Mouse (Mus musculus) left cerebral cortex, postnatal 36 days (tissue): Measurements from ENCODE around the gene Homer2. TPM values are rescaled to one million over a fixed set of nuclear protein-coding genes. Genes with fewer than 3 reads are reported as not detected.

Source experiments
- DNase-seq, 2 experiments: peaks; one replicate each; pipeline ENCODE4 v3.0.0; 2021 to 2022; ENCODE audit warnings: low spot score in 2 of 2, mixed read lengths in 1 of 2
- intact Hi-C: fragments of 180-260 bp; cut with DNase I; formaldehyde crosslinking; loops from one replicate; pipeline ENCODE4 v1.15.1; 2025
- total RNA-seq, 2 experiments: library from RNA; stranded (reverse); gene quantifications; 2 replicates each; pipeline ENCODE4 v1.2.3; 2021

Homer2 gene
- total RNA-seq, 2 experiments from 2014 or later, result 64.3 to 73.2 TPM

GRCm38 (mm10) chr7:81570752-81571107 is 136.6 kb downstream of the Homer2 start:
- intact Hi-C loops, result loop anchor here (2.0 to 10.0 kb wide), 3 partner anchors 48 to 204 kb away; partner anchors contain the start of gene Cpeb1
- DNase-seq, result no peak

GRCm38 (mm10) chr7:81570271-81570670 is 137.1 kb downstream of the Homer2 start:
- DNase-seq, result no peak

DNA sequence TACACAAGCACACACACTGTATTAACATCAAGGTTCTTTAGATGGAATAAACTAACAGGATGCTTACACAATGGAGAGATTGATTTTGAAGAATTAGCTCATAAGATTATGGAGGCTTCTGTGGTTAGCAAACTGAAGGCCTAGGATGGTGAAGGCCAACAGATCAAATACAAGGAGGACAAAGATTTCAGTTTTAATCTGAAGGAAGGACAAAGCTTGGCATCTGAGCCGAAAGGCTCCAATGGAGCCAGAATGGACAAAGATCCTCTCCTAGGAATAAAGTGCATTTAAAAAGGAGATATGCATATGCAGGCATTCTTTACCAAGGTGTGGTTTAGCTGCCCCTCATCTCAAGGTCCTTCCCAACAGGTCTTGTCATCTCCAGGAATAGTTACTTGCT is 137.5 kb downstream of the Homer2 start:
- intact Hi-C loops, result loop anchor here (2.0 to 10.0 kb wide), 3 partner anchors 48 to 205 kb away; partner anchors contain the start of gene Cpeb1
- no peak for DNase-seq

More at GRCm38 (mm10) chr7:81570271-81570670, 137.1 kb downstream of the Homer2 start:
- intact Hi-C loops, result loop anchor here (2.0 to 10.0 kb wide), 3 partner anchors 48 to 205 kb away; partner anchors contain the start of gene Cpeb1

GRCm38 (mm10) chr7:81567396-81567795 is 139.9 kb downstream of the Homer2 start:
- intact Hi-C loops, result no loop called here
- DNase-seq, result no peak

GRCm38 (mm10) chr7:81566892-81567291 is 140.4 kb downstream of the Homer2 start, which contains the start of gene Fsd2:
Fsd2 (minus strand) TSS chr7:81566944.
- DNase-seq, result no peak
- intact Hi-C loops, result no loop called here

DNA sequence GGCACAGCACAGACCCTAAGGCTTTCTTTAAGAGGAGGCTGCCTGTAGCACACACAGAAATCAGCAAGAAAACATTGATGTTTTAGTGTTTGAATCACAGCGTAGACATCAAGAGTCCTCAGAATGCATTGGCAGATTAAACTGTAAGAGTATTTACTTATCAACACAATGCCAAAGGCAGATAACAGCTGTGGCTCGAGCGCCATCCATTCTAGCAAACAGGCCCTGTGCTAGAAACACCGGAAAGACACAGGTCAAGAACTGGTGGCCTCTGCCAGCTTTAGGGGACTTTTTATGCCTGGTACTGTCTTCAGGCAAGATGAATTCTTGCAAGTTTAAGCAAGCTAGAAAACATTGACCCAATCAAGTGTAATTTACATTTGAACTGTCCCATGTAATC is 141.0 kb downstream of the Homer2 start:
- no peak for DNase-seq
- intact Hi-C loops, result no loop called here

DNA sequence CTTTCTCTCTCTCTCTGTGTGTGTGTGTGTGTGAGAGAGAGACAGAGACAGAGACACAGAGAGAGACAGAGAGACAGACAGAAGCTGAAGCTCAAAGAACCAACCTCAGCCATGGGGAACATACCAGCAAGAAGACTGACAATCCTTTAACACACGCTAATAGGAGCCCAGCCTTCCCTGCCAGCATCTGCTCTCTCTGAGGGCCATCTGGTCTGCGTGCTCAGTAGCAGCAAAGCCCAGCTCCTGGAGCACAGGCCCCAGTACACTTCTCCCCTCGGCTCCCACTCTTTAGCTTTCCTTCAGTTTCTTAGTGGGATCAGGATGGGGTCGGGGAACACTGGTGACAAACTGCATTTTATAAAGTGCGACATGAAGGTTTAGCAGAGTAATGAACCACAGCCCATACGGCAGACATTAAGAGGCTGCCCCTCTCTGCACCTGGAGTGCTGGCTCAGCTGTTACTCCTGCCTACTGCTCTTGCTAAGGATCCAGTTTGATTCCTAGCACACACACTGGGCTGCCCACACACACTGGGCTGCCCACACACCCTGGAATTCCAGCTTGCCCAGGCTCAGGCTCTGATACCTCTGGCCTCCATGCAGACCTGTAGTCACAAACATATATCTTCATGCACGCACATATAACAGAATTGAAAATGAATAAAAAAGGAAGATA is 141.8 kb downstream of the Homer2 start:
- intact Hi-C loops, result no loop called here

DNA sequence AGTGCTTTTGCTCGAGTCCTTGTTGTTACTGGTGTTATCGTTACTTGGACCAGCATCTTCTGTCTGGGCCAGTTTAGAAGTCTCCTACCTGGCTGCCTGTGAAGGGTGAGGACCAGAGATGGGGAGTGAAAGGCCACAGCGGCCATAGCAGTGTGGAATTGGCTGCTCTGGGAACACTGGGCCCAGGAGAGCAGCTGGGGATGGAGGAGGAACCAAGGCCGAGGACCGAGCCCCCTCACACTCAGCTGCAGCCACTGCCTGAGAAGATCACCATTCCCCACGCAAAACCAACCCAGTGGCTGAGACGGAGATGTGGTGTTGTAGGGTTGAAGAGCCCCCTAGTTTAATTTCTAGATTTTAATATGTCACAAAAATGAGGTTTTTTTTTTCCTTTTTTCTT is 142.6 kb downstream of the Homer2 start:
- intact Hi-C loops, result no loop called here
- DNase-seq, result no peak

More for the DNA sequence above, 141.8 kb downstream of the Homer2 start:
- DNase-seq, result peak; percentile 29 to 33

DNA sequence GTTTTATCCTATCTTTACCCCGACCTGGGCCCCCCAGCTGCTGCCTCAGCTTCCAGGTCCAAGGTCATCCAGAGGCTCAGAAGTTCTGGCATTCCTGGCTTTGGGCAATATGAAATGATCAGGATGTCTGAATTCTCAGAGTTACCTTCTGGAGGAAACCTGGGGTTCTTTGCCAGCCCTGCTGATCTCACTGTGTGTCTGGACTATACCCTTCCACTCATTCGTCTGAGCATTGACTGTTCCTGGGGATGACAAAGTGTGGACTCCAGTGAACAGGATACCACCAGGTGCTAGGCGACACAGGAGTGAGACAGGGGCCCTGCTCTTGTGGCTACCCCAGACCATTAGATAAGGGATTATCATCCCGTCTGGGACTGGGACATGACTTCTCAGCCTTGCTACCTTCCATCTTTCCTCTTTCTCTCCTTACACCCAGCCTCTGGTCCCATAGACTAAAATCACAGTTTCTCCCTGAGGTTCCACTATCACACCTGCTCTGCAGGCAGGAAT is 143.8 kb downstream of the Homer2 start:
- no peak for DNase-seq
- intact Hi-C loops, result no loop called here

GRCm38 (mm10) chr7:81561211-81561610 is 146.1 kb downstream of the Homer2 start:
- intact Hi-C loops, result no loop called here
- DNase-seq, result no peak

DNA sequence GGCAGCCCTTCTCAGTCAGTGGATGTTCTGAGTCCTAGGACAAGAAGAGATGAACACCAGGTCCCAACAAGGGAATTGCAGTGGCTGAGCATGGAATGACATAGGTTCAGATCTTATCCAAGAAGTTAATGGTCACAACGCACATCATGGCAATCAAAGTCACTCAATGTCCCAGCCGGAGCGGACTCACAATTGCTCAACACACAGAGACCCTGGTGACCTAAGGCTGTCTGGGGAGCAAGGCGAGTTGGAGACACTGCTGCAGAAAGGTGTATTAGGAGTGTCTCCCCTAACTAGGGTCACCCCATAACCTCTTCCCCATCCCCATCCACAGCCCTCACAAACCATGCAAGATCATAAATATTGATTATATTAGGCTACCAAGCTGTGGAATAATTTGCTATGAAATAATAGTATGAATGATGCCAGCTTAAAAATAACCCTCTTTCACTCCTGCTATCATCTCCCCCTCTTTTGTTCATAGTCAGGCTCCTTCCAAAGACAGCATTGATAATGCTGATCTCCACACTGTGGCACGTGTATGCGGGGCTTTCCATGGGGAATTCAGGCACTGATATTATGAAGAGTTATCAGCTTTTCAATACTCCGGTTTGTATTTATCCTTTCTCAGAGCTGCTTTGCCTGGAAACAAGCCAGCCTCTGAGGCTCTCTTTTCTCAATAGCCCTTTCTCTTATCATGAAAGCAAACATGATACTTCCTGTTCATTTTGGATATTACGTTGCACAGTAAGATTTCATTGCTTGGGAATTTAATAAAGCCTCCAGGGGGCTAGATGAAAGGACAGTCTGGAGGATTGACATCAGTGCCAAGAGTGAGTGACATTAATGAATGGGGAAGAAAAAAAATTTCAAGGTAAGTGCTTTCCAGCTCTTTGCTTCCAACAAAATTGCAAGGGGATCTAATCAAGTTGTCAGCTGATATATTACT is 147.0 kb downstream of the Homer2 start:
- no peak for DNase-seq
- intact Hi-C loops, result no loop called here

- no peak for DNase-seq
- intact Hi-C loops, result no loop called here
Observed at GRCm38 (mm10) chr7:81559231-81559980, 147.9 kb downstream of the Homer2 start.

DNA sequence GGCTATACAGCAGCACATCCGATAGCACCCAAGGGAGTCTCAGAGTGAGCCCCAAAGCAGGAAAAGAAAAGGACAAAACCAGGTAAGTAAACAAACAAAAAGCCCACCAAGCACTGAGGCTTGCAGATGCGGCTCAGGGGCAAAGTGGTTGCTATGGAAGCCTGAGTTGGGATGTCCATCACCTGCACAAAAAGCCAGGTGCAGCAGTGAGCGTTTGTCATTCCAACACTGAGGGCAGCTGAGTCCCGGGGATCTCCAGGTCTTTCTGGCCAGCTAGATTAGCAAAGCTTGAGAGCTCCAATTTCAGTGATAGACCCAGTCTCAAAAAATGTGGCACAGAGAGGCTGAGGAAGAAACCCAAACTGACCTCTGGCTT is 149.4 kb downstream of the Homer2 start:
- intact Hi-C loops, result no loop called here
- no peak for DNase-seq

DNA sequence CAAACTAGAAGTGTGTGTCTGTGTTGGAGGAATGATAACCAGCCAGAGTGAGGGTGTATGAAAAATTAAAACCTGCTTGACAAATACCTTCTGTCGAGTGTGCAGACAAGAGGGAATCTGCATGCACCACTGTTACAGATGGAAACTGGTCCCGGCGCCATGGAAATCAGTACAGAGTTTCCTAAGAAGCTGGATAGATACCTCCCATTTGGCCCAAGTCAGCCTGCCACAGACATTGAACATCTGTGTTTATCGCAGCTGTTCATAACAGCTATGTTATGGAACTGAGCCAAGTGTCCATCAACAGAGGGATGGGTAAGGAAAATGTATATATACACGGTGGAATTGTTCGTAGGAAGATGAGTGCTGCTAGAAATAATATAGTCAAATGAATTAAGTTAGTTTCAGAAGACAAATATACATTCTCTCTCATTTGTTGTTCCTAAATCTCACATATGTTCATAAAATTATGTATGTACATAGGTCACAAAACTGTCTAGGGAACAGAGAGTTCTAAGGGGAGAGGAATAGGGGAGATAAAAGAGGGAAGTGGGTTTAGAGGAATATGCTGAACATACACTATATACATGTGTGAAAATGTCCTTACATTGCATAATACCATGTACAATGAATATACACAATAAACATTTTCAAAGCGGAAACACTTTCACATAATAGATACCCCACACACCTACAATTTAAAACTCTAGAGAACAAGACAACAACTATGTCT is 149.9 kb downstream of the Homer2 start:
- intact Hi-C loops, result no loop called here
- no peak for DNase-seq

- no peak for DNase-seq
- intact Hi-C loops, result no loop called here
Observed at GRCm38 (mm10) chr7:81556839-81557238, 150.5 kb downstream of the Homer2 start.

DNA sequence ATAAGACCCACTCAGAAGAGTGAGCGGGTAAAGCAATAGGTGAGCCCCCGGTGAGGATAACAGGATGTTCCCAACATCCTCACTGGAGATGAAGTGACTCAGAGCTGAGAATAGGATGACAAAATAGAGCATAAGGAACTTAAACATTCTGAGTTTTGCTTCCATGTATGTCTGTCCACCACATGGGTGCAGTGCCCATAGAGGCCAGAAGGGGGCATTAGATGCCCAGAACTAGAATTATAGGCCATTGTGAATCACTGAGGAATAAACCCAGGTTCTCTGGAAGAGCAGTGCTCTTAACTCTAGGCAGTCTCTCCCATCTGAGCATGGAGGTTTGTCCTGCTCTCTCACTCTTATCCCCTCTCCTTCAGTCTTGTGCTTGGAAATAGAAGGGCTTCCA is 153.0 kb downstream of the Homer2 start:
- intact Hi-C loops, result no loop called here
- no peak for DNase-seq

DNA sequence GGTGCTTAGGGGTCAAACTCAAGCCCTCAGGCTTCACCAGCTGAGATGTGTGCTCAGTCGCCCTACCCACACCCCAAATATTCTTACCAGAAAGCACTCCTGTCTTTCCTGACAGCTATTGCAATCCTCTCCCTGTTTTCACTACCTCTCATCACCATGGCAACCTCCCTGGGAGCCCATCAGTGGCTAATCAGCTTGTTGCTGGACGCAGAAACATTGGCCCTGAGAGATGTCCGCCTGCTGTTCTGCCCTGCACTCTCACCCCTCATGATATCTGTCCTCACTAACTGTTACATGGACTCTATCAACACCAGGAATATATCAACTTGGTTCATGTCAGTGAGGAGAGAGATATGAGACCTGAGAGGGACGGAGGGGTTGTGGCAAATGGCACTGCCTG is 153.7 kb downstream of the Homer2 start:
- intact Hi-C loops, result no loop called here
- no peak for DNase-seq
